Mouse (Mus musculus): Measurements from ENCODE around the gene Dcbld2.

Dcbld2 gene

DNA sequence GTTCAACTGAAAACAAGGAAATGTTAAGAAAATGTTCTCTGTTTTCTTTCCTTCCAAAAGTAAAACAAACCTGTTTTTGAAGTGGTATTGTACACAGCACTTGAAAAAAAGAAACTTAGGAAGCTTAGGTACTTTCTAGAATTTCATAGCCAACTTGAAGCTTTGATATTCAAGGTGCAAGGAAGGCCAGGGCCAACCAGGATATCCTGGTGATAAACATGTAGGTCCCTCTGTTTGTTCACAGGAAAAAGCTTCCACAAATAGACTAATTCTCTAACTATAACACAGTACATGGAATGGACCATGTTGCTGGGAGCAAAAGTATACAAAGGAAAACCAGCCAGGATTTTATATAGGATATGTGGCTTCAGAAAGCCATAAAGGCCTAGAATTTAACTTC, 88.5 kb downstream of the Dcbld2 start:
- DNase-seq (ENCODE audit: low spot score) = no peak

DNA sequence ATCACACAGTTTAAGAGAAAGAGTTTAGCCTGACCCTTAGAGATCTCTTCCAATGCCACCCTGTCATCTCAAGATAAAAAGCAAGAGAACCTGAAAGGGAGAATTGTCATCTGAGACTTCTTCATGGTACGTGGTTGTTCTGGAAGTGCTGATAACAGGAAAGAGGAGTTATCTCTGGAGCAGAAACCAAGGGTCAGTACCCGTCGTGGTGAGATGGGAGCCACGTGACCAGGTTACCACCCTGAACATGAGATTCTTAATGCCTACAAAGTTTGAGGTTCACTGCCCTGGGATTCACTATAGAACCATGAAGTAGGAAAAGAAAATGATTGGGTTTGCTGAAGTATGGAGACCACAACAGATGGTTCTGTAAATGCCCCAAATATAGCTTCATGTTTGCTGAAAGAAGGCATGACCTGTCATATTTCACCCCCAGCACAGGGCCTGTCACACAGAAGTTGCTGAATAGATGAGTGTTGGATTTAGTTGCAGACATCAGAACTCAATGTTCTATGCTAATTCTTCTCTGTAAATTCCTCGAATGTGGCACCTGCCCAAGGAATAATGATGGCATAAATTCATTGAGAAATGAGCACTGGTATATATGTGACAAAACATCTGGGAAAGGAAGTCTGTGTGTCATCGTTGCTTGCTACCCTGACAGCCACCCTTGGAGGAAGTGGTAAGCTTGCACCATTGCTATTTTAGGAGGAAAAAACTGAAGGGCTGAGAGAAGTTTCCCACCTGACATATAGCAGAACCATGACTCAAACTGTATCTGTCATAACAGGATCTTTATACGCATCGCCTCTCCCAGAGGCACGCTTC, 89.9 kb downstream of the Dcbld2 start:
- no peak for DNase-seq (ENCODE audit: low spot score)

DNA sequence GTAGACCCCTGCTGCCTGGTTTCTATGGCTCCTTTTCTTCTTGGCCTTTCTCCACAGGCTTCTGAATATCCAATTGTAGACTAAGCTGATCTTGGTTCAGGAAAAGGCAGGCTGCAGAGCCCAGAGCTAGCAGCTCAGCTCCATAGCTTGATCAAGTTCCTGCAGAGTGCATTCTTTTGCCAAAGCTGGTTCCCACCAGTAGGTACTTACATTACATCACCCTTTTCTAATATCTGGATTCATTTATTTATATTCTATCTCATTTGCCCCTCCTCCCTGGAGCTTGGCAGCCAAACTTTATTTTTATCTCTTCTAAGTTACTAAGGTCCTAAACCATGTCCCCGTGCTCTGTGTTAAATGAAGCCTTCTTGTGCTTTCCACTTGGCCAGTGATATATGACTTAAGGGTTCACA, 90.9 kb downstream of the Dcbld2 start:
- DNase-seq (ENCODE audit: low spot score) = no peak

DNA sequence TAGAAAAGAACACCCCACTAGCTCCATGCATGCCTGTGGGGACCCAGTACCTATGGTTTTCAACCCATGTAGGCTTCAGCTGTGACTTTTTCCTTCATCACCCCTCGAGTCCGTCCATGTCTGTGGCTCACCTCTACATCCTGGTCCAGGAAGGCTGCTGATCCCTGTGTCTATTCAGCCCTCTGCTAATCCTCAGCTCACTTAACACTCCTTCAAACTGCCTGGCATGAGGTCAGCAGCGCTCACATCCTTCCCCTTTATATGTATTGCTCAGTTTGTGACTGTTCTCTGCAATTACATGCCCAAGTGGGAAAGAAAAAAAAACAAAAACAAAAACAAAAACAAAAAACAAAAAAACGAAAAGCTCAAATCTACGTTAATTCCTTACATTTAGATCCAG, 91.4 kb downstream of the Dcbld2 start:
- DNase-seq (ENCODE audit: low spot score) = no peak

DNA sequence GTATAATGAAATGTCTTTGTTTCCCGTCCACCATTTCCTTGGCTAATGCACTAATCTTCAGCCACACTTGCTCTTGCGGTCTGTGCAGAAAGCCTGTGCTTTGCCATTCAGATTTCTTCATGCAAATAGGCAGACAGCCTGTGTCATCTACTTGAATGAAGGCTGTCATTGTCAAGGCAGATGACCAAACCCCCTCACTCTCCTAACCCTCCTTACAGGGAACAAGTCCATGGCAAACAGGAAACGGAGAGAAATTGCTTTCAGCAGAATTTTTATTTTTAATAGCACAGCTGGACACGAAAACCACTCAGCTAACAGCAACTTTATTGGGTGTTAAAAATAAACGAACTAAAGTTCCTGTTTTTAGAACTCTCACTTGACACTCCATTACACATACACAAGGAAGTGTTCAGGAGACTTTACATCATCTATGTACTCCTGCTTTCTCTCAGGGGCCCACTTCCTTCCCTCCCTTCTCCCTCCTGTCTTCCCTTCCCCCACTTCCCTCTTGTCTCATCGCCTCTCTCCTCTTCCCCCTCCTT, 93.6 kb downstream of the Dcbld2 start:
- DNase-seq (ENCODE audit: low spot score) = no peak

DNA sequence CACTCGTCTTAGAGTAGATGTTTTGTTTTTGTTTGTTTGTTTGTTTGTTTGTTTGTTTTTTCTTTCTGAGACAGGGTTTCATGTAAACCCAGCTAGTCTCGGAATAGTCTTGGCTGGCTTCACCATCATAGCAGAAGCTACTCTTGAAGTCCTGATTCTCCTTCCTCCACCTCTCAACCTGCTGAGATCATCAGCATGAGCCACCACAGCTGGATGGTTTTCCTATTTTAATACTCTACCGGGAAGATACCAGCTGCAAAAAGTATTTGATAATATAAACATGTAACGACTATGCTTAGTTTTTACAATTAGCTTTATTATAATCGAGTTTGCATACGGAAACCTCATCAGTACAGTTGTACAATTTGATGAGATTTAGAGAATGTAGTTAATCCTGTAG, 94.3 kb downstream of the Dcbld2 start:
- DNase-seq (ENCODE audit: low spot score) = no peak

DNA sequence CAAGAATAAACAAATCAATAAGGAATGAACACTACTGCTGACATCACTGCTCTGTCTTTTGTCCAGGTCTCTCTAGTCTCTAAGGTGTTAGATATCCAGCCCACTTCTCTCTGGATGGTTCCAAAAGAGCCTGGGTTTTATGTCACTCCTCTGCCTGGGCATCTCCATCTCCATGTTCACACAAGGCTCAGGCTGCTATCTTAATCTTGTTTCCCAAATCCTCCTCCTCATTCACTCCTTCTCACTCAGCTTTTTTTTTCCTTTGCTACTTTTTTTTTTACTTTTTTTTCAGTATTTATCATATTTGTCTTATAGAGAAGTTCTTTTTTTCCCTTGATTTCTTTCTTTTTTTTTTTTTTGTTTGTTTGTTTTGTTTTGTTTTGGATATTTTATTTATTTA, 96.7 kb downstream of the Dcbld2 start:
- DNase-seq (ENCODE audit: low spot score) = no peak

DNA sequence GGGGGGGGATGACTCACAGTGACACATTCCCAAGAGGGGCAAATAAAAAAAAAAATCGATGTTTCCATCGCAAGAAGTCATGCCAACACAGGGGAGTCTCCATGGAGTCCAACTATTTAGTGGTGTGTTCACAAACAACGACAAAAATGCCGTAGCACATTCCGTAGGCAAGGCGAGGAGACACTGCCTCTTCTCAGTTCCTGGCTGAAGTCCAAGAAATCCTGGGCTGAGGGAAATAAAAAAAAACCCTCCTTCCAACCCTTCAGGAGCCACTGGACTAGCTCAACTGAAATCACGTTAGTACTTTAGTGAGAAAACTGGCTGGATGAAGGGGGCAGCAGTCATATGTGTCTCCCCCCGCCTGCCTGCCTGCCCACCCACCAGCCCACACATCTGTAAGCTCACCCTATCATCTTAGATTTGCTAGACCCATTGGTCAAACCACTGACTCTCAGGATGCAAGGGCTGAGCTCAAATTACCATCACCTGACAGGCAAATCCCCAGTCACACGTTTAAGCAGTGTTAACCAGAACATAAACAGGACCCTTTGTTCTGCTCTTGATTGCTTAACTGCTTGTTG, 104.0 kb downstream of the Dcbld2 start:
- DNase-seq (ENCODE audit: low spot score) = no peak

DNA sequence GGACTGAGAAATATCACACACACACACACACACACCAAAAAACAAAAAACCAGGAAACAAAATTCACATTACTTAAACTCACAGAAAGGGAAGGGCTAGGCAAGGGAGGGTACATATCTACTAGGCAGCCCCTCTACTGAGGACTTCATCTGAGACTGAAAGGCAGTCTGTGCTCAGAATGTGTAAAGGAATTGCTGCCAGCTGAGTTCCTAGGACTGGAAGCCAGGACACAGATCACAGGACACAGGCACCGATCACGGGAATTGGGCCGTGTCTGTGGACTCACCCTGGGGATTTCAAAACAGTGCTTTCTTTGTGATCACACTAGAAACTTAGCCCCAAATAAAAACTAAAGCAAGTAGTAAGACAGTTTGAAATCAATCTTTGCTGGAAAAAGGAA, 104.6 kb downstream of the Dcbld2 start:
- no peak for DNase-seq (ENCODE audit: low spot score)

DNA sequence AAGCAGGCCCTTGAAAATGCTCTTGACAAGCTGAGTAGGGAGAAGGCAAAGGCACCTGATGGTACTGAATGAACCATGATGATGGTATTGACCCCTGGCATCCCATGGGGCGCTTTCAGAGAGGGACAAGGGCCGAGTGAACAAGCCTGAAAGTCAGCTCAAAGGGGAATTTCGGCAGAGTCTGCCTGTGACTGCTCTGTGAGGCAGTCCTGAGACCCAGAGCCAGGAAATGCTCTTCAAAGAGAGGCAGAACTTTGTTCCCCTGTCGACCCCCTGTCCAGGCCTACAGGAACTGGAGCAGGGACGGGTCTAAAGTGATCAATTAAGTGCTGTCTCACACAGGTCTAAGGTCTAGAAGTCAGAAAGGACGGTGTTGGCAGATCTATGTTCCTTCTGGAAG, 105.5 kb downstream of the Dcbld2 start:
- no peak for DNase-seq (ENCODE audit: low spot score)

DNA sequence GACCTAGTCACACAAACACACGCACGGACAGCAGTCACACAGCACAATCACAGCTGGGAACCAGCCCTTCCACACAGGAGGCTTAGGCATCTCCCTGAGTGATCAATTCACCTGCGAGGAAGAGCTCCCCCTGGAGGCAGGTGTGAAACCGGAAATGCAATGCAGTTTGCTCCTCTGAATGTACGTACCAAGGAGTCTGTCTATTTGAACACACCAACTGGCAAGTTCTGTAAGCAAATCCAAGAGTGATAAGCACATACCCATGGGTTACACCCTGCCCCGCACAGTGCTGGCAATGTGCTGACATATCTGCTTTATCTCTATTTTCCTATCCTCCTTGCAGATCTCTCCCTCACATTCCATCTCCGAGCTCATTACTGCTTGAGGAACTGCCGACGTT, 106.3 kb downstream of the Dcbld2 start:
- no peak for DNase-seq (ENCODE audit: low spot score)

DNA sequence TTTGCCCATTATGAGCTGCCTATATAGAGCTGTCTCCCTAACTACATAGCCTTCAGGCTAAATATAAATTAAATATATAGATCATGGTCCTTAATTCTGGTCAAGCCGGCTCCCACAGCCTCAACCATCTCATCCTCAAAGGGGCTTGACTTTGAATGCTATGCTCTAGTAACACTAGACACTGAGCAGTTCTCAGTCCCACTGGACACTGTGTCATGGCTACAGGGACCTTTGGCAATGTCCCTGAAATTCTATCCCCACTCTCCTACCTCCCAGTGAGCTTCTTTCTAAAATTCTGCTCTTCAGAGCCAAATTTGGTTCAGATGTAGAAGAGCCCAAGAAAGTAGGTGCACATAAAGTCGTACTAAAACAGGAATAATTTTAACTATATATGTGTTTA, 107.9 kb downstream of the Dcbld2 start:
- DNase-seq (ENCODE audit: low spot score) = no peak

DNA sequence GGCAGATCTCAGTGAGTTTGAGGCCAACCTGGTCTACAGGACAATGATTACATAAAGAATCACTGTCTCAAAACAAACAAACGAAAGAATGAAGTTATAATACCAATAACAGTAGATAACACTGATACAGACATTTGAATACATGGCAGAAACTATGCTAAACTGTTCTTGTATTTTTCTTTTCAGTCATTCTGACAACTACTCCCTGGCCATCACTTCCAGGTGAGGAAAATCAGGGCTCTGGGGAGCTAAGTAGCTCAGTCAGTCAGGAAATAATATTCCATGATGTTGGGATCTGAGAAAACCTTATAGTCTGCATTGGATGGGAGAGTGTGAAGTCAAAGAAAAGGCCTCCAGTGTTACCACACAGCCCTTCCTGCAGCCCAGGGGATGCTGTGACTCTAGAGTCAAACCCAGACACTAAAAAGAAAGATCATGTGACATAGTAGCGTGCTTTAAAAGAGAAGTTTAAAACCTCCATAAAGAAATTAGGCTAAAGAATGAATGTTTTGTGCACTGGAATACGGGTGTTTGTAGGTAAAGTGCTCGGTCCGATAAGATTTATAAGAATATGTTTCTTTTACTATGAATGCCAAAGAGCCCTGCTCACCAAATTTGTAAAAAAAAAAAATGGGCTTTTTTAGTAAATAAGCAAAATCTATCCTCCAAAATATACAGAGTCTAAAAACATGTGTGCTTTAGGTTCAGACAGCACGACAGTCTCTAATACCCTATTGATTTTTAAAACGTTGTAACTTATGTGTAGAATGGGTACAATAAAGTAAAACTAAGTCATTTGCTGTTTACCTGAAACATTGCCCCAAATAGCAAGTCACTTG, 108.9 kb downstream of the Dcbld2 start:
- no peak for DNase-seq (ENCODE audit: low spot score)

Measured in layer of hippocampus, adult 9-10 months (tissue).